Mouse (Mus musculus) CD4-positive naive resting alpha-beta T cell, adult 57 days (primary cell): ENCODE results near the gene Gp5. TPM values are rescaled to one million over a fixed set of nuclear protein-coding genes. Genes with fewer than 3 reads are reported as not detected.

Source experiments
- total RNA-seq: library from RNA; stranded (reverse); gene quantifications from one replicate; pipeline ENCODE4 v1.2.4, GENCODE M21; 2023

Gene Gp5
- total RNA-seq: 1.3 TPM

DNA sequence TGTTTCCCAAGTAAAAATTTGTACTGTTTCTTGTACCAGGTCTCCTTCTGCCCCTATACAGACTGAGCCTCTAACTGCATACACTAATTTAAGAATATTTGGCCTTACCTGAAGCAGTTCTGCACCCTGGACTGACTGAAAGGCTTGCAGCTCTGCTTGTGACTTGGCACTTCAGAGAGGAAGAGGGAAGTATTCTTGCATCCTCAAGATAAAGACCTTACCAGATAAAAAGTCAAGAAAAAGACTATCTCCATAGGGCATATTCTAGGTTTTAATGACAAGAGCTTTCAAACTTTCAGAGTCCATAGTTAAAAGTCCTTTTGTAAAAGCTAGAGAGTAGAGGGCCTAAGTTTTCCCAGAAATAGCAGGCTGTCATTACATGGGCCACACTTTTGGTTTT lies at the start of gene Gp5:
Gene Gp5, minus strand, starts transcription at position 133 of the 400 bp plus-strand sequence.

GRCm38 (mm10) chr16:30282844-30283495 lies 27.6 kb downstream of the Gp5 start, which contains the start of gene Lrrc15:
TSS of gene Lrrc15 (minus strand) at chr16:30283256.

DNA sequence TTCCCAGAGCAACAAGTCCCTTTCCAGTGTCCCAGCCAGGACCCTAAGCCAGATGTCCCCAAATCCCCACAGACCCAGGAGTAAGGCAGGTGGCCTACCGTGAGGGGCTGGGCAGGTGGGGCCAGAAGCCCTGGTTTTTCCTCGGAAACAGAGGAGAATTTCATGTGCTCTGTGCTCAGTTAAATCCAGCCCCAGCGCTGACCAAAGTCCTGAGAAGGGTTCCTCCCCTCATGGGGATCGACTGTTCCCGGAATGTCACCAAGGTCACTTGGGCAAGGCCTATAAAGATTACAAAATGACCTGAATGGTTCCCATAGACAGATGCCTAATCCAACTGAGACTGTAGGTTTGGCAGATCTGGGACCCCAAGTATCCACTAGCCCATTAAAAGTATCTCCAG lies 43.2 kb downstream of the Gp5 start, which contains the start of gene Cpn2:
Gene Cpn2, minus strand, starts transcription at position 141 of the 400 bp plus-strand sequence.

Other genes starting within 250 kb of the Gp5 start
- 6.1 TPM for gene Hes1, start 246.4 kb downstream of the Gp5 start, total RNA-seq
- gene Cpn2, start 43.3 kb downstream of the Gp5 start, total RNA-seq: not detected
- not detected for gene Lrrc15, start 27.5 kb downstream of the Gp5 start, total RNA-seq
- 99.2 TPM for gene Atp13a3, start 95.2 kb upstream of the Gp5 start, total RNA-seq
- 0.95 TPM for gene Tmem44, start 240.1 kb upstream of the Gp5 start, total RNA-seq